Mouse (Mus musculus): Measurements from ENCODE around the gene Dcps. TPM values are rescaled to one million over a fixed set of nuclear protein-coding genes. Genes with fewer than 3 reads are reported as not detected.

Dcps gene
- polyA plus RNA-seq, 1 experiment from 2014 or later = 68.9 TPM

DNA sequence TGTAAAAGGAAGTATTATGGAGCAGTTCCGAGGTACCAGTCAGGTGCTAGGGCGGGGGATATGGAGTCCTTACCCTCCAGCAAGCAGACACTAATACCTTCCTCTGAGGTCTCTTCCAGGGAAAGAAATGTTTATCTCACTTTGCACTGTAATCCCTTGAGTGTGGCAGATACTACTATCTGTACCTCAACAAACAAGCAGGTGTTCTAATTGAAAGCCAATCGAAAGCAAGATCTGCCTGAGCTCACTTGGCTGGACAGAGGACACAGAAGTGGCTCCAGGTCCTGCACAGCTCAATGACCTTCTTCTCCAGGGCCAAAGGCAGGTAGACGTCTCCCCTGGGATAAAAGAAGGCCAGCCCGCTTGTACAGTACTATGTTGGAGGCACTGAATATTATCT lies 65.8 kb downstream of the Dcps start:
- no peaks in the 10 kb centered on the region for H3K27me3 ChIP-seq (ENCODE audit: control insufficient read depth, insufficient read depth, low read length)
- no peak overlapping the region for H3K4me3 ChIP-seq (replicated peaks; ENCODE audit: low read length)
- peak overlapping the region; percentile 67; the same call in 1 of the 2 replicates for H3K27ac ChIP-seq (ENCODE audit: low read length)
- WGBS = 73% methylated on average over 5 of the region's 5 CpGs
- H3K4me2 ChIP-seq (ENCODE audit: low read depth, low read length) = no peak overlapping the region
- no peaks in the 10 kb centered on the region for H3K36me3 ChIP-seq (ENCODE audit: control insufficient read depth, insufficient read depth, low read length)
- ATAC-seq (ENCODE audit: insufficient read depth, low FRiP score) = no peak
- peaks cover 72% of the 10 kb centered on the region for H3K4me1 ChIP-seq (ENCODE audit: control insufficient read depth, insufficient read depth, low read length)
- no peak overlapping the region for H3K9ac ChIP-seq (ENCODE audit: low read length)
- no peaks in the 10 kb centered on the region for H3K9me3 ChIP-seq (replicated peaks; ENCODE audit: control insufficient read depth, low read length)

DNA sequence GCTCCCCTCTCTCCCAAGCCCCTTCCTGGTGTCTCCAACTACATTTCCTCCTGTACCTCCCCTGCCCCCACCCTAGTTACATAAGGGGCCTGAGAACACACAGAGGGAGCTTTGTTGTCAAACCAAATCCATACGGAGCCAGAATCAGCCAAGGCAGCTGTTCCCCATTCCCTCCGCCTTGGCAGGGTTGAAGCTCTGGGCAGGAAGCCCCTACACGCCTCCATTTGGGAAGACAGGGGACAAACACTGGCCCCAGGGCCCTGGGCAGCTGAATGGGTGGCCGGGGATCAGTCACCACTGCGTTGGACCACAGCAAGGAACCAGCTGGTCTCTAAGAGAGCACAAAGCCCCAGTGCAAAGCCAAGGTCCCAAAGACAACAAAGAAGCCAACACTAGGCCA lies 66.9 kb downstream of the Dcps start:
- Histone ChIP-seq H3K27ac (ENCODE audit: low read length) (peak overlapping the region; percentile 20; the same call in 1 of the 2 replicates), H3K9ac (ENCODE audit: low read length) (no peak overlapping the region), H3K4me2 (ENCODE audit: low read depth, low read length) (no peak overlapping the region), H3K9me3 (replicated peaks; ENCODE audit: control insufficient read depth, low read length) (no peaks in the 10 kb centered on the region), H3K4me3 (replicated peaks; ENCODE audit: low read length) (no peak overlapping the region), H3K36me3 (ENCODE audit: control insufficient read depth, insufficient read depth, low read length) (no peaks in the 10 kb centered on the region), H3K4me1 (ENCODE audit: control insufficient read depth, insufficient read depth, low read length) (peaks cover 63% of the 10 kb centered on the region), H3K27me3 (ENCODE audit: control insufficient read depth, insufficient read depth, low read length) (no peaks in the 10 kb centered on the region)
- peak; percentile 25; the same call in 1 of the 2 replicates for ATAC-seq (ENCODE audit: insufficient read depth, low FRiP score)
- 47% methylated on average over 5 of the region's 5 CpGs for WGBS

DNA sequence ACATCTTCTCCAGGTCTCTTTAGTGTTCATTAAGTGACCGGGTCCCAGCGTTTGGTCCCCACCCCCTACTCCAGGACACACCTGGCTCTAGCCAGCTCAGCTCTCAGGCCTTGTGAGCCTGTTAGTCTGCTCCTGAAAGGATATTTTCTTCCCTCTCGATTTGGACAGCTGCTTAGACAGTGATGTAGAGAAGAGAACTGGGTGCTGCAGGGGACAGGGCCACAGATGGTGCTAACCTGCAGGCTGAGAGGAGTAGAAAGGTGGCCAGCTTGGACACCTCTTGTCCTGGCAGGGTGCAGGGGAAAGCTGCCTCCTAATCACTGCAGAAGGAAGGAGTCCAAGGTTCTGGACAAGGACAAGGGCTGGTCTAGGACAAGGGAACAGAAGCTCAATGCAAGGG lies 67.8 kb downstream of the Dcps start:
- Histone ChIP-seq H3K4me2 (ENCODE audit: low read depth, low read length) (no peak overlapping the region), H3K4me1 (ENCODE audit: control insufficient read depth, insufficient read depth, low read length) (peaks cover 59% of the 10 kb centered on the region), H3K27ac (ENCODE audit: low read length) (no peak overlapping the region), H3K36me3 (ENCODE audit: control insufficient read depth, insufficient read depth, low read length) (no peaks in the 10 kb centered on the region), H3K4me3 (replicated peaks; ENCODE audit: low read length) (no peak overlapping the region), H3K9me3 (replicated peaks; ENCODE audit: control insufficient read depth, low read length) (no peaks in the 10 kb centered on the region), H3K9ac (ENCODE audit: low read length) (no peak overlapping the region), H3K27me3 (ENCODE audit: control insufficient read depth, insufficient read depth, low read length) (no peaks in the 10 kb centered on the region)
- no peak for ATAC-seq (ENCODE audit: insufficient read depth, low FRiP score)
- WGBS = 68% methylated on average over 3 of the region's 3 CpGs

DNA sequence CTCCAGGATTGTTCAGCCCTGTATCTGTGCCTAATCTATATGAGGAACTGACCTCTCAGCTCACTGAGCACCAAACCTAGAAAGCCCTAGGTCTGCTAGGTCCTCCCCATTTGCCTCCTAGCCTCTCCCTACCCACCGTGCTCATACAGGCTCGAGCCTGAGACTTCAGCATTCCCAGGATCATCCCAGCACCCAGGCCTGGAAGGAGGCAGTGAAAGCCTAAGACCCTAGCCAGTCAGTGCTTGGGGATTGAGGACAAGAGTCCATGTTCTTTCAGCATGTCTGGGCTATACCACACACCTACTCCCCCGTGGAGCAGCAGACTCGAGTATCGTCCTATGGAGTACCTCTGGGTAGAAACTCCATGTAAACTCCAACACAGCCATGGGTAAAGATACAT lies 68.5 kb downstream of the Dcps start:
- WGBS = 86% methylated on average over 5 of the region's 5 CpGs
- no peaks in the 10 kb centered on the region for H3K9me3 ChIP-seq (replicated peaks; ENCODE audit: control insufficient read depth, low read length)
- no peaks in the 10 kb centered on the region for H3K36me3 ChIP-seq (ENCODE audit: control insufficient read depth, insufficient read depth, low read length)
- no peak overlapping the region for H3K4me2 ChIP-seq (ENCODE audit: low read depth, low read length)
- no peak for ATAC-seq (ENCODE audit: insufficient read depth, low FRiP score)
- no peaks in the 10 kb centered on the region for H3K27me3 ChIP-seq (ENCODE audit: control insufficient read depth, insufficient read depth, low read length)
- H3K9ac ChIP-seq (ENCODE audit: low read length) = no peak overlapping the region
- H3K4me3 ChIP-seq (replicated peaks; ENCODE audit: low read length) = no peak overlapping the region
- H3K27ac ChIP-seq (ENCODE audit: low read length) = no peak overlapping the region
- peaks cover 57% of the 10 kb centered on the region for H3K4me1 ChIP-seq (ENCODE audit: control insufficient read depth, insufficient read depth, low read length)

DNA sequence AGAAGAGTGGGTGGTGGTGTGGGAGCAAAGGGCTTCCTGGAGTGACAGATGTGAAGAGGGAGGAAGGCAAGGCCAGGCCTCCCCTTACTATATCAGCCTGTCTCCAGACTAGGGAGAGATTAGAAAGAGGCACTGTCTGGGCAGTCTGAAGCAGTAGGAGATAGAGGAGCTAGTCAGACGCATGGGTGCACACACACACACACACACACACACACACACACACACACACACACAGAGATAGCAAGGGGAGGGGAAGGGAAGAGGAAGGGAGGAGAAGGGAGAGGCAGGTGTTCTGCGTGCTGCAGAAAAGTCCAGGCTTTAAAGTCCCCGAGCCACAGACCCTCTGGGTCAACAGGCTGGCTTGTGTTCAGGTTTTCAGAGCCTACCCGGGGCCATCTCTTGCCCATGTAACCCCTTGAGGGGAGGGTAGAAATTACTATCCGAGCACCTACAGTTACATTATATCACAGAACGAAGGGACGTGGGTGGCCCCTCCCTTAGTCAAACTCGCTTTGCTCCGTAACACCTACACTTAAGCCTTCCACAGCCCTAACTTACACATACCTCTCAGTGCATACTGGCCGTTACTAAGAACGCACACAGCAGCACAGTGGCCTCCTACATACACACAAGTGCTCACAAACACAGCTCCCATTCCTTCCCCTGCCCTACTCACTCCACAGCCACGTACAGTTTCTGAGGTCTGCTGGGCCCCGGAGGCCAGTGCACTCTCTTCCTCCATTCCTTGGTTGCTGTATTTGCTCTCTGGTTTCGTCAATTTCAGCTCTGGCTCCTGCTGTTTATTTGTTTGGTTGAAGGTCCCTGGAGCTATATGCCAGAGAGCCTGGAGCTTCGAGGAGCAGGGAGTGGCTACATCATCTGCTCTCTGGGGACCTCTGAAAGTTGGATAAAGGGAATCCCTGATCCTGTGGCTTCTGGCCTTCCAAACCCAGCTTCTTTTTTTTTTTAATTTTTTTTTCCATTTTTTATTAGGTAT lies 69.7 kb downstream of the Dcps start:
- H3K36me3 ChIP-seq (ENCODE audit: control insufficient read depth, insufficient read depth, low read length) = no peaks in the 10 kb centered on the region
- H3K9me3 ChIP-seq (replicated peaks; ENCODE audit: control insufficient read depth, low read length) = no peaks in the 10 kb centered on the region
- H3K27me3 ChIP-seq (ENCODE audit: control insufficient read depth, insufficient read depth, low read length) = no peaks in the 10 kb centered on the region
- WGBS = 45% methylated on average over 15 of the region's 15 CpGs
- peak overlapping the region; percentile 64; the same call in 1 of the 2 replicates for H3K27ac ChIP-seq (ENCODE audit: low read length)
- no peak overlapping the region for H3K4me3 ChIP-seq (replicated peaks; ENCODE audit: low read length)
- H3K4me1 ChIP-seq (ENCODE audit: control insufficient read depth, insufficient read depth, low read length) = peaks cover 45% of the 10 kb centered on the region
- peak overlapping the region; percentile 7; the same call in 1 of the 2 replicates for H3K9ac ChIP-seq (ENCODE audit: low read length)
- ATAC-seq (ENCODE audit: insufficient read depth, low FRiP score) = peak; percentile 68
- no peak overlapping the region for H3K4me2 ChIP-seq (ENCODE audit: low read depth, low read length)

DNA sequence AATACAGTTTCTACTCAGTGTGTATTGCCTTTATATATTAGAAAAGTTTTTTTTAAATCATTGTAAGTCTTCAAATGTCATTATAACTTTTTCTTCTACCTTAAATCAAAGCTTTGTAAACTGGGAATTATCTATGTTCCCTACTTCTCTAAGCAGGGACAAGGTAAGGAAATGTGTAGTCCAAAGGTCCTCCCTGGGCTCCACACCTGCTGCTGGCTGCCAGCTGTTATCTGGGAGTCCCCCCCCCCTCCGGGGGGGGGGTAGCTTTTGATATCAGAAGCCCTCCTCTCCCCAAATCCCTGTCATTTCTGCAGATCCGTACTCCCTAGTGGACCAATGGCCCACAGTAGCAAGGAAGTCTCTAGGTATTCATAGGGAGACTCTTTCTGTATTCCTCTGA lies 70.4 kb downstream of the Dcps start:
- no peaks in the 10 kb centered on the region for H3K36me3 ChIP-seq (ENCODE audit: control insufficient read depth, insufficient read depth, low read length)

DNA sequence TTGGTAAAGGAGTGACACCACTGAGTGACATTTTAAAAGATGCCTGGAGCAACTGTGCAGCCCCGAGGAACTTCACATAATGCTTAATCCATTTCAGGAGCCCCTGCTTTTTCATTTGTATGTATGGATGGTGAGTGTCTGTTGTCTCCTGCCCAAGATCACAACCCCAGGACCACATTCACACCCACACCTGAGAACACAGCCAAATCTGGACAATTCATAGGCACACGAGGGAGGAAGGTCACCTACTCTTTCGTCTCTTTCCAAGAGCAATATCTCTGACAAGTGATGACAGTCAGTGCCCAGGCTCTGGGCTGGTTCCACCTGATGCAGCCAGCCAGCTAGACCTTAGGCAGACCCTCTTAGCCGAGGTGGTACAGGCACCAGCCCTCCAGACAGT lies 71.2 kb downstream of the Dcps start:
- H3K4me3 ChIP-seq (replicated peaks; ENCODE audit: low read length) = no peak overlapping the region
- ATAC-seq (ENCODE audit: insufficient read depth, low FRiP score) = no peak
- no peak overlapping the region for H3K4me2 ChIP-seq (ENCODE audit: low read depth, low read length)
- 76% methylated on average over 4 of the region's 4 CpGs for WGBS
- H3K27me3 ChIP-seq (ENCODE audit: control insufficient read depth, insufficient read depth, low read length) = no peaks in the 10 kb centered on the region
- peaks cover 31% of the 10 kb centered on the region for H3K4me1 ChIP-seq (ENCODE audit: control insufficient read depth, insufficient read depth, low read length)
- H3K36me3 ChIP-seq (ENCODE audit: control insufficient read depth, insufficient read depth, low read length) = no peaks in the 10 kb centered on the region
- H3K27ac ChIP-seq (ENCODE audit: low read length) = no peak overlapping the region
- H3K9ac ChIP-seq (ENCODE audit: low read length) = no peak overlapping the region
- H3K9me3 ChIP-seq (replicated peaks; ENCODE audit: control insufficient read depth, low read length) = no peaks in the 10 kb centered on the region

More for the DNA sequence above, 70.4 kb downstream of the Dcps start:
- peak overlapping the region; percentile 7; the same call in 1 of the 2 replicates for H3K9ac ChIP-seq (ENCODE audit: low read length)
- 54% methylated on average over 2 of the region's 2 CpGs for WGBS
- H3K27me3 ChIP-seq (ENCODE audit: control insufficient read depth, insufficient read depth, low read length) = no peaks in the 10 kb centered on the region
- no peak overlapping the region for H3K4me2 ChIP-seq (ENCODE audit: low read depth, low read length)
- H3K9me3 ChIP-seq (replicated peaks; ENCODE audit: control insufficient read depth, low read length) = no peaks in the 10 kb centered on the region
- ATAC-seq (ENCODE audit: insufficient read depth, low FRiP score) = no peak
- no peak overlapping the region for H3K4me3 ChIP-seq (replicated peaks; ENCODE audit: low read length)
- H3K27ac ChIP-seq (ENCODE audit: low read length) = 0 out of 2 replicates have a peak overlapping the region, but pooled peaks have one; percentile 64
- peaks cover 38% of the 10 kb centered on the region for H3K4me1 ChIP-seq (ENCODE audit: control insufficient read depth, insufficient read depth, low read length)

DNA sequence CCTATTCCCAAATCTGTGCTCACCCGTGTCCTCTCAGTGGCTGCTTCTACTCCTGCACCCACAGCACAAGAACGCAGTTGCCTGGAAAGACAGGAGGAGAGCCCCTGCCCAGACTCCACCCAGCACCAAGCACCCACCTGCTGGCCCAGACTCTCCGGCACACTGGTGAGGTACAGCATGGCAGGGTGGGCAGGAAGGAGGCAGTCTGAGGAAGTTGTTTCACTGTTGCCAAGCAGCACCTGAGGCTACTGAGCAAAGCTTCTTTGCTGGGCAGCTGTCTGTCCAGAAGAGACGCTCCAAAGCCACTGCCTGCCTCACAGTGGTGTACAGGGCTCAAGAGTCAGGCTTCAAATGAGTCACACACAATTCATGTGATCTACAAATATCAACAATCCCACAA lies 77.1 kb downstream of the Dcps start:
- no peaks in the 10 kb centered on the region for H3K27me3 ChIP-seq (ENCODE audit: control insufficient read depth, insufficient read depth, low read length)
- no peaks in the 10 kb centered on the region for H3K9me3 ChIP-seq (replicated peaks; ENCODE audit: control insufficient read depth, low read length)
- no peak overlapping the region for H3K9ac ChIP-seq (ENCODE audit: low read length)
- H3K4me1 ChIP-seq (ENCODE audit: control insufficient read depth, insufficient read depth, low read length) = no peaks in the 10 kb centered on the region
- H3K36me3 ChIP-seq (ENCODE audit: control insufficient read depth, insufficient read depth, low read length) = no peaks in the 10 kb centered on the region
- no peak overlapping the region for H3K4me3 ChIP-seq (replicated peaks; ENCODE audit: low read length)
- H3K27ac ChIP-seq (ENCODE audit: low read length) = no peak overlapping the region
- ATAC-seq (ENCODE audit: insufficient read depth, low FRiP score) = no peak
- WGBS = 77% methylated on average over 4 of the region's 4 CpGs
- no peak overlapping the region for H3K4me2 ChIP-seq (ENCODE audit: low read depth, low read length)

DNA sequence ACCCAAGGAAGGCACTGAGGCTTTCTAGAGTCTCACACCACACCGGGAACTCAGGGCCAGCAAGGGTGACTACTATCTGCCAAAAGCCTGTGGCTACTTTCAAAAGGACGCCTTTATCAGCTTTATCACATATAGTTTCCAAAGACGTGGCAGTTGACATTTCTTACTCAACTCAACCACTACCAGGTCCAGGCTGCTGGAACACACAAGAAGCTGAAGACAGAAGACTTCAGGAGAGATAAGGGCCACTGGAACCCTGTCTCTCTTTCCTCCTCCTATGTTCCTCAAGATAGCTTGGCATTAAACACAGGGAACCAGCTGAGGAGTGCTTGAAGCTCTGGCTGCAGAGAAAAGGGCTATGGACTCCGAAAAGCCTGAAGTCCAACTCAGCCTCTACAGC lies 78.0 kb downstream of the Dcps start:
- no peak for ATAC-seq (ENCODE audit: insufficient read depth, low FRiP score)
- Histone ChIP-seq H3K9me3 (replicated peaks; ENCODE audit: control insufficient read depth, low read length) (no peaks in the 10 kb centered on the region), H3K9ac (ENCODE audit: low read length) (no peak overlapping the region), H3K27me3 (ENCODE audit: control insufficient read depth, insufficient read depth, low read length) (no peaks in the 10 kb centered on the region), H3K4me1 (ENCODE audit: control insufficient read depth, insufficient read depth, low read length) (no peaks in the 10 kb centered on the region), H3K4me2 (ENCODE audit: low read depth, low read length) (no peak overlapping the region), H3K36me3 (ENCODE audit: control insufficient read depth, insufficient read depth, low read length) (no peaks in the 10 kb centered on the region), H3K4me3 (replicated peaks; ENCODE audit: low read length) (no peak overlapping the region), H3K27ac (ENCODE audit: low read length) (no peak overlapping the region)
- 75% methylated on average over 4 of the region's 4 CpGs for WGBS

All from stomach, embryonic 16.5 days (tissue).